25 mouse cellular contexts compared by ENCODE assay signal in the genomic region with DNA sequence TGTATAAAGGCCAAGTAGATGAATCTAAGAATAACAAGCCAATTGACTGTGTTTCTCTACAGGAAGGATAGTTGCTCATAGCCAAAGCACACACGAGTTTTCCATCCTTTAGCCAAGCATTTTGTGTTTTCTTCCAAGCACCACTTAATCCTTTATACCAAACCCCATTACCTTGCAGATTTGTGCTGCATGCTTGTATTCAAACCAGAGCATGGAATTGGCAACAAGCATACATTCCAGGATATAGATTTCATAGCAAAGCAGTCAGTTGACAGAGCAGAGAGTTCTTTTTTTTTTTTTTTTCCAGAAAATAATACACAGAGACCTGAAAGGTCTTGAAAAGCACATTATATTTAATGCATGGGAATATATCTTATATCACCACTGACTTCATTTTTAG.
DNase-seq lines count a peak whose midpoint lies in the region; ATAC-seq and TF ChIP-seq lines count a peak whose summit lies in the region.
"Had no signal": no experiment of that assay in that cellular context is flagged by ENCODE, and none has a peak within 500 bp of the region (broad histone marks: within the 10 kb centered on the region; RNA-seq: fewer than 3 reads in every experiment).

No protein-coding gene starts in this region.

- no peak overlapping the region for H3K4me2 ChIP-seq in forebrain, postnatal 0 days (ENCODE audit: low read depth)
- H3K4me2 ChIP-seq in forebrain, embryonic 12.5 days, result no peak overlapping the region
- no peak overlapping the region for H3K4me2 ChIP-seq in midbrain, postnatal 0 days (ENCODE audit: low read depth, low read length, poor library complexity, severe bottlenecking)
- no peak overlapping the region for H3K4me2 ChIP-seq in midbrain, embryonic 13.5 days (replicated peaks)
- H3K4me2 ChIP-seq: embryonic facial prominence, embryonic 12.5 days; forebrain, embryonic 15.5 days; heart, embryonic 15.5 days; hindbrain, embryonic 12.5 days; intestine, embryonic 15.5 days had no signal

- 0 out of 2 replicates have a peak, but pooled peaks cover 3% of the 10 kb centered on the region for H3K9me3 ChIP-seq in forebrain, postnatal 0 days (ENCODE audit: low read length)
- no peaks in the 10 kb centered on the region for H3K9me3 ChIP-seq in forebrain, embryonic 12.5 days
- H3K9me3 ChIP-seq in midbrain, postnatal 0 days (ENCODE audit: low read length), result no peaks in the 10 kb centered on the region
- H3K9me3 ChIP-seq in midbrain, embryonic 13.5 days, result no peaks in the 10 kb centered on the region
- H3K9me3 ChIP-seq: embryonic facial prominence, embryonic 12.5 days; forebrain, embryonic 15.5 days; heart, embryonic 12.5 days; heart, embryonic 15.5 days; hindbrain, embryonic 12.5 days; hindbrain, embryonic 15.5 days; intestine, embryonic 15.5 days had no signal

- no peak for TF ChIP-seq CTCF in forebrain, postnatal 0 days (IDR thresholded peaks at IDR 0.05; ENCODE audit: low read depth)
- TF ChIP-seq CTCF in midbrain, postnatal 0 days (IDR thresholded peaks at IDR 0.05), result no peak

- DNase-seq in forebrain, postnatal 0 days, result peak; percentile 8
- peak; percentile 12 for DNase-seq in midbrain, postnatal 0 days (ENCODE audit: low spot score)
- peak; percentile 0 for DNase-seq in forelimb bud, embryonic 11.5 days (ENCODE audit: low read depth, low spot score)
- no peak for DNase-seq in heart, postnatal 4 days
- DNase-seq: adrenal gland, adult 8-10 months; adrenal gland, postnatal 25 days; cerebellum, adult 18-20 months; cerebellum, adult 9-10 months; gastrocnemius, postnatal 25 days; heart, adult 18-20 months; heart, postnatal 10 days; heart, postnatal 36 days; kidney, adult 11 months had no signal

- no peaks in the 10 kb centered on the region for H3K27me3 ChIP-seq in forebrain, postnatal 0 days (ENCODE audit: insufficient read depth, low read length)
- no peaks in the 10 kb centered on the region for H3K27me3 ChIP-seq in forebrain, embryonic 12.5 days
- H3K27me3 ChIP-seq in midbrain, postnatal 0 days (ENCODE audit: insufficient read depth, low read length), result no peaks in the 10 kb centered on the region
- no peaks in the 10 kb centered on the region for H3K27me3 ChIP-seq in midbrain, embryonic 13.5 days
- H3K27me3 ChIP-seq: embryonic facial prominence, embryonic 12.5 days; forebrain, embryonic 15.5 days; heart, embryonic 12.5 days; heart, embryonic 15.5 days; hindbrain, embryonic 12.5 days; hindbrain, embryonic 15.5 days; intestine, embryonic 15.5 days had no signal

- H3K9ac ChIP-seq in forebrain, postnatal 0 days, result no peak overlapping the region
- H3K9ac ChIP-seq in forebrain, embryonic 12.5 days, result no peak overlapping the region
- no peak overlapping the region for H3K9ac ChIP-seq in midbrain, postnatal 0 days (replicated peaks; ENCODE audit: low read length, poor library complexity, severe bottlenecking)
- H3K9ac ChIP-seq in midbrain, embryonic 13.5 days (replicated peaks), result no peak overlapping the region
- H3K9ac ChIP-seq: embryonic facial prominence, embryonic 12.5 days; forebrain, embryonic 15.5 days; heart, embryonic 12.5 days; heart, embryonic 15.5 days; hindbrain, embryonic 12.5 days; hindbrain, embryonic 15.5 days; intestine, embryonic 15.5 days had no signal

- no peaks in the 10 kb centered on the region for H3K36me3 ChIP-seq in forebrain, postnatal 0 days (ENCODE audit: insufficient read depth)
- no peaks in the 10 kb centered on the region for H3K36me3 ChIP-seq in forebrain, embryonic 12.5 days (replicated peaks)
- H3K36me3 ChIP-seq in midbrain, postnatal 0 days (ENCODE audit: insufficient read depth, low read length), result no peaks in the 10 kb centered on the region
- H3K36me3 ChIP-seq in midbrain, embryonic 13.5 days, result no peaks in the 10 kb centered on the region
- H3K36me3 ChIP-seq: embryonic facial prominence, embryonic 12.5 days; forebrain, embryonic 15.5 days; heart, embryonic 12.5 days; heart, embryonic 15.5 days; hindbrain, embryonic 12.5 days; hindbrain, embryonic 15.5 days; intestine, embryonic 15.5 days had no signal

- no peak for ATAC-seq in forebrain, postnatal 0 days
- ATAC-seq in forebrain, embryonic 12.5 days (ENCODE audit: low FRiP score), result no peak
- ATAC-seq in midbrain, postnatal 0 days (ENCODE audit: low FRiP score), result no peak
- no peak for ATAC-seq in midbrain, embryonic 13.5 days
- ATAC-seq: activated CD4-positive, CD25-positive, alpha-beta regulatory T cell, adult 4 months; CD4-positive, CD25-positive, alpha-beta regulatory T cell, adult 4 months; intestine, embryonic 15.5 days had no signal

- no peak overlapping the region for H3K4me3 ChIP-seq in forebrain, postnatal 0 days (ENCODE audit: low read depth, low read length)
- no peak overlapping the region for H3K4me3 ChIP-seq in forebrain, embryonic 12.5 days (replicated peaks)
- H3K4me3 ChIP-seq in midbrain, postnatal 0 days (ENCODE audit: low read depth, low read length), result no peak overlapping the region
- H3K4me3 ChIP-seq in midbrain, embryonic 13.5 days (replicated peaks), result no peak overlapping the region
- H3K4me3 ChIP-seq: embryonic facial prominence, embryonic 12.5 days; erythroblast, embryonic 14.5 days; forebrain, embryonic 15.5 days; heart, embryonic 12.5 days; heart, embryonic 15.5 days; hindbrain, embryonic 12.5 days; hindbrain, embryonic 15.5 days; intestine, embryonic 15.5 days had no signal

- WGBS in forebrain, postnatal 0 days, result 25% methylated on average over 1 of the region's 1 CpGs
- 58% methylated on average over 1 of the region's 1 CpGs for WGBS in forebrain, embryonic 12.5 days
- WGBS in midbrain, postnatal 0 days, result 36% methylated on average over 1 of the region's 1 CpGs
- whole genome bisulfite sequencing in midbrain, embryonic 13.5 days, result 70% methylated on average over 1 of the region's 1 CpGs

- H3K27ac ChIP-seq in forebrain, postnatal 0 days (ENCODE audit: low read depth, low read length), result no peak overlapping the region
- H3K27ac ChIP-seq in forebrain, embryonic 12.5 days, result no peak overlapping the region
- H3K27ac ChIP-seq in midbrain, postnatal 0 days (ENCODE audit: low read depth, low read length), result no peak overlapping the region
- H3K27ac ChIP-seq in midbrain, embryonic 13.5 days, result no peak overlapping the region
- H3K27ac ChIP-seq: embryonic facial prominence, embryonic 12.5 days; heart, embryonic 15.5 days; hindbrain, embryonic 12.5 days; hindbrain, embryonic 15.5 days; intestine, embryonic 15.5 days had no signal

- no peaks in the 10 kb centered on the region for H3K4me1 ChIP-seq in forebrain, postnatal 0 days (ENCODE audit: insufficient read depth)
- H3K4me1 ChIP-seq in forebrain, embryonic 12.5 days, result 0 out of 2 replicates have a peak, but pooled peaks cover 3% of the 10 kb centered on the region
- H3K4me1 ChIP-seq in midbrain, postnatal 0 days (ENCODE audit: insufficient read depth, low read length), result no peaks in the 10 kb centered on the region
- H3K4me1 ChIP-seq in midbrain, embryonic 13.5 days (replicated peaks), result no peaks in the 10 kb centered on the region
- H3K4me1 ChIP-seq: embryonic facial prominence, embryonic 12.5 days; heart, embryonic 12.5 days; heart, embryonic 15.5 days; hindbrain, embryonic 12.5 days; hindbrain, embryonic 15.5 days; intestine, embryonic 15.5 days had no signal
